Mouse (Mus musculus): ENCODE measurements around the gene Sgip1.
A peak's percentile ranks its signal among the peaks of the same experiment; 100 is the strongest.

Sgip1 gene

DNA sequence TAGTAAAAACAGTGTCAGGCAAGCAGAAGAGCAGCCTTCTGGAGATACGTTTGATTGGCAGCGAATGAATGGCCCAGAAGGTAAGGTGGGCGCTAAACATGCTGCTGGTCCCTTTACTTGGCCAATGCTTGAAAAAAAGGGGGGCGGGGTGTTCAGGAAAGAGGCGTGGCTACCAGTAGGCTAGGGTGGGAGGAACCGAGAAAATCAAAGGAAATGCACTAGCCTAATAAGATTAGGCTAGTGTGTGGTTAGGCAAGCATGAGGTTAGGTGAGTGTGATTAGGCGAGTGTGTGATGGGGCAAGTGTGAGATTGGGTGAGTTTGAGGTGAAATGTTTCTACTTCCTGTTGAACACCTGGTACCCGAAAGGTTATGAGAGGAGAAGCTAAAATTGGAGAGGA, at the start of gene Sgip1:
Gene Sgip1 (plus strand): TSS at position 11 of the 400 bp plus-strand sequence.
- peak; percentile 12 for DNase-seq (ENCODE audit: low read depth, low spot score)

DNA sequence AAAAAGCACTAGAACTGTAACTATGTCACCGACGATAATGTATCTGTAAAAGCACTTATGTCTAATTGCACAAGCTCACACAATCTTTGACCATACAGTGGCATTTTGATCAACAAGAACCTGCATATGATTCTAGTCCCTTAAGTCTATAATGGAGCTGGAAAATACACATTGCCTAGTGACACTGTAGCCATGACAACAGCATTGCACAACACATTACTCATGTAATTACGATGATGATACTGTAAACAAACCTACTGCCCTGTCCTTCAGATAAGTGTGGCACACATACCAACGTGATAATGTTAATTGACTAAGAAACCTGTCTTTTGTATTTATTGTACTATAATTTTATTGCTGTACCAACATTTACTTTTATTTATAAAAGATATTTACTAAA, 49.7 kb upstream of the Sgip1 start:
- peak; percentile 34 for DNase-seq (ENCODE audit: low read depth, low spot score)

DNA sequence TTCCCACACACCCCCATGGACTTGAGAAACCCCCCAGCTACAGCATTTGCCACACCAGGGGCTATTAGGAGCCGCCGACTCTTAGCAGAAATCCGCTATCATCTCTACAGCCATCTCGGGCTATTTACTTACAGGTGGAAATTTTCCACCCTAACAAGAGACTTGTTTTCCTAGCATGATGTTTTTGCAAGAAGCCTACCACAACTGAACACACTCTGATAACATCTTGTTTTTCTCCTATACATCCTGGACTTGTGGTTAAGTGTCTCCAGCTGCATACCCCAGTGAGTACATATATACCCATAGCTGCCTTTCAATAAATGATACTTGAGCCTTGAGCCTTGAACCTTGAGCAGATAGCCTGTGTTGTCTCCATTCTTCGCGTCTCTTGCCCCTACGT, 43.1 kb upstream of the Sgip1 start:
- DNase-seq (ENCODE audit: low read depth, low spot score): peak; percentile 57

DNA sequence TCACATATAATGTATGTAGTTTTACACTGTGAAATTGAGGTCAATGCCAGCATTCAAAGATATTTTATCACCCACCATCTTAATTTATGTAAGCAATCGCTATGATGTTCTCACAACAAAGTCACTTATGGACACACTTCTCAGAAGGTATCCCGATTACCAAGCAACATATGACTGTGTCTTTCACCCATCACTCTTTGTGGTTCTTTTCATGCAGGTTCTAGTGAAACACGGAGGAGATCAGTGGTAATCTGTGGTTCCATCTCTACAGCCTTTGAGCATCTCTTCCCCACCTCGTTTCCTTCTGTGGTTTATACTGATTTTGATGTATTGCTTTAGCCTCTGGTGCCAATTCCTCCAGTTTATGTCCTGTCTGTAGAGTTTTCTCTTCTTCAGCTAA, 29.4 kb upstream of the Sgip1 start:
- peak; percentile 84 for DNase-seq (ENCODE audit: low read depth, low spot score)

DNA sequence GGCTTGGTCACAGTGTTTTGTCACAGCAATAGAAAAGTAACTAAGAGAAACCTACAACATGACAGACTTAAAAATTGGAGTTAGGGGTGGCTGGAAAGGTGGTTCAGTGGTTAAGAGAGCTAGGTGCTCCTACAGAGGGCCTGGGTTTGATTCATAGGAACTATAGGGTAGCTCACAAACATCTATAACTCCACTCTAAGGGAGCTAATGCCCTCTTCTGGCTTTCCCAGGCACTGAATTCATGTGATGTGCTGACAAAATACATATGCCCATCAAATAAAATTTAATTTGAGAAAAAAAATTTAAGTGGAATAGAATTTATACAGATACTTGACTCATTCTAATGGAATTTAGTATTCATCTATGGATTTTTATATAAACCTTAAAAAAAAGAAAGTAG, 25.6 kb upstream of the Sgip1 start:
- DNase-seq (ENCODE audit: low read depth, low spot score): no peak

DNA sequence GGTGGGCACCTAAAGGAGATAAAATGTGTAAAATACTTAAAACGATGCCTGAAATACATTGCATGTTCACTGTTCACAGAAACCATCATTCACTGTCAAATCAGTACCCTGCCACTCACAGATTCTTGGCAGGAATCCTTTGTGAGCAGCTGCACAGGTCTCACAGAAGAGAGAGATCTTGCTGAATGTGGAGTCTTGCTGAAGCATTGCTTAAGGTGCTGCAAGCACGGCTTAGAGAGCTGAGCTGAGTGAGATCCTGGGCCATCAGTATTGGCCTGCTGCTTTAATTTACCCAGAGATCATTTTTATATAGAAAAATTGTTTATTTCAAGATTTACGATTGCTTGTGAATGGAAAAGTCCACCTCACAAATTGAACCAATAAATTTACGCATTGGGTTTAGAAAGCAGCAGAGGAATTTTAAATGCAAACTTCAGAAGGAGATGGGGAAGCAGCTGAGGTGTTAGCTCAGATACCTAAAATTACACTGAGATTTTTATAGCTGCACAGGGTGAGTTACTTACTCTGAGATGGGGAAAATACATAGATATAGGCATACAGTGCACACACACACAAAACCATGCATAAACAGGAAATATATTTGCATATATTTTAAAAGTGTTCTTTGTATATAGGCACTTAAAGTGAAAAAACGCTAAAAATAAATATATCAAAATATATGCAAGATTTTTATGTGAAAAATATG, 23.8 kb upstream of the Sgip1 start:
- no peak for DNase-seq (ENCODE audit: low read depth, low spot score)

DNA sequence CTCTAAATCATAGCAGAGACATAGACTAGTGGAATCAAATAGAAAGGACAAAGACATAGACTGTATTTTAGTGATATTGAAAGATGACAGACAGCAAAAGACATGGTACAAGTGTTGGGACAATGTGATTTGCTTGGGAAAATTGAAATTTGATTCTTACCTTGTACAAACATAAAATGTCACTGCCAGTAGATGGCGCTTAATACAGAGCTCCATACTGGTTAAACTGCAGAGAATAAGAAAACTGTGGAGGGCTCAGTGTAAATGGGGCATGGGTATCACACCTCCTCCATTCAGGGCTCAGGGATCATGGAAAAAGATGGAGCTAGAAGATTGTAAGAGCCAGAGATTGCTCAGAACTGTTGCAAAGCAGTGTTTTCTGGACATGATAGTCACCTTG, 21.6 kb upstream of the Sgip1 start:
- DNase-seq (ENCODE audit: low read depth, low spot score): no peak

DNA sequence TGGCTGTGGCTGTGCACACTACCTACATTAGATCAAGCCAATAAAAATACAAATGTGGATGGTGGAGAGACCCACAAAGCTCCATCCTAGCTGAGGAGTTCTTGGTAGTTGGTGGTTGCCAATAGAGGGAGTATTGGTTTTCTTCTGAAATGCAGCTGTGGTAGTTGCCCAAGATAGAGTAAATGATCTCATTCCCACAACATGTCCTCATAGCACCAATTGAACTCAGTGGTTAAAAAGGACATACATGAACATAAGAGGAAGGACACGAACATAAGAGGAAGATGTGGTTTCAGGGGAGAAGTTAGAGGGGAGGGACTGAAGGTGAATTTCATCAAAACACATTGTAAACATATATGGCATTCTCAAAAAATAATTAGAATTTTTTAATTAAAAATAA, 21.1 kb upstream of the Sgip1 start:
- no peak for DNase-seq (ENCODE audit: low read depth, low spot score)

DNA sequence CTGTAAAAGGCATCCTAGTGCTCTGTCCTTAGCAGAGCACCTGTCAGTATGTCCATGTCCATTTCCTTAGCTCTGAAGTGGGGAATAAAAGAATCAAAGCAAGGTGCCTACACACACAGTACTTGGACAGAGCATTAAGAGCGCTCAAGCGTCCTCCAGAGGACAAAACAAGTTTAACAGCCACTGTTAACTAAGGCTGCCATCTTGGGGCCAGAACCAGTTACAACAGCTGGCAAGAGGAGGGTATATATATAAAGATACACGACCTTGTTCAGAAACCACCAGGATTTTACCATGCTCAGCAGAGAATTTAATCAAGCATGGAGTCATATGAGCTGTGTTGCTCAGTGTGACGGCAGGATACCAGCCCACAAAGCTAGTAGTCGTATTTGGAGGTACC, 16.7 kb upstream of the Sgip1 start:
- DNase-seq (ENCODE audit: low read depth, low spot score): no peak

DNA sequence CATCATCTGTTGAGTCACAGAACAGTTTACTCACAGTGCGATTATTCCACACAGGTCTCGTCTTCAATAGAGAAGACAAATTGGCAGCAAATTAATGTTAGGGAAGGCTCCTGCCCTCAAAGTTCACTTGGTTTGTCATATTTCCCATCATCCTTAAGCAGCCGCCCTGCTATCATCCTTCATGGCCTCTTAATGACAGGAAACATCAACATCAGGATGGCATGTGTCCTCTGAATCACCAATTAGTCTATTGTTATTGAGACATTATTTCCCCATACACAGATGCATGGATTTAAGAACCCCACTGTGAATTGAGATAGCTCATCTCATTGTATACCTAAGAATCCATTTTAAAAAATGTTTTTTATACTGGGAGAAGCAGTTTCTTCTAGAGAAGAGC, 10.1 kb upstream of the Sgip1 start:
- no peak for DNase-seq (ENCODE audit: low read depth, low spot score)

DNA sequence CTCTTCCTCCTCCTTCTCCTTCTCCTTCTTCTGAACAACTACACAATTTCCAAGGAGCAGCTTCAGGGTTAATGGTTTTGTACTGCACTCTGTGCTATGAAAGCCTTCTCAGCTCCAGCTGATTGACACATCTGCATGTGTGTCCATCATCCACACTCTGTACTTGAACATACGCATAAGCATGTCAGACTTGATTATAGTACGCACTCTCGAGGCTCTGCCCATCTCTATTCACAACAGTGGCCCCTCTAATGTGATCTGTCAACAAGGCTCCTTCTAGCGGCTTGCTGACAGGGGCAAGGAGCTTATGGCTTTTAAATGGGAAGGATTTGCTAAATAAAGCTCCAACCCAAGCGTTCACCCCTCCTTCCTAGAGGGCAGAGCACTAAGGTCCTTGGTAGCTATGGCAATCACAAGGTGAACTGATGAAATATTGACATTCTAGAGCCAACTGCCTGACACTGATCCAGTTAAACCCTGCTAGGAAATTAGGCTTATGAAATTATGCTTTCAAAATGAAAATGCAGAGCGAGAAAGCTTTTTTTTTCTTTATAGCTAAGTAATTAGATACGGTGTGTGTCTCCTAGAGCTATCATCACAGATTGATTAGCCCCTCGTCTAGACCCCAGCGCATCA, 7.0 kb upstream of the Sgip1 start:
- no peak for DNase-seq (ENCODE audit: low read depth, low spot score)

DNA sequence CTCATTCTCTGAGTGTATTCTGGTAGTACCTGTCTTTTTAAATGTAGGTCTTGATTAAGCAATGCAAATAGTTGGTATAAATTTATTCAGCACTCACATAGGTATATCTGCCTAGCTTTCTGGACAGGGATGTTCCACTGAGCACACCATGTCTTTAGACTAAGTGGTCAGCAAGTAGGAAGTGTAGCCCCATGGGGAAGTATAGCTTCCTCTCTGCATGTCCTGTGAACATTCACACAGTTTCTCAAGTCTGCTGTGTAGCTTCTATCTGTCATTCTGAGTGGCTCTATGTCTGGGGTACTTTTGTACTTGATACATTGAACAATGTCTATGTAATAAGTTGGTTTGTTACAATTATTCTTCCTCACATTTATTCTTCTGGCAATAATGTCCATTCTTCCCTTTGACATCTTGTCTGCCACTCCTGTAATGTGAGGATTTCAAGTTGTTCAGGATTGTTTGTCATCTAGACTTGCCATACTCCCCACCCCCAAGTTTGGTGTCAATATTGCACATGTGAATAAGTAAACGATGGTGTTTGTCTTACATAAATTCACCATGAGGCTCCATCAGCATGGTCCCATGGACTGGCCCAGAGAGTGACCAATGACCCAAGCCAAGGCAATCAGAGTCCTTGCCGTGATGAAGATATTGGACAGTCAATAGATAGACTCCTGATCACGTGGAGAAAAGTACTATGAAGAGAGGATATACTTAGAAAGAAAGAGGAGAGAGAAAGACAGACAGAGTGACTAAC, 12.4 kb downstream of the Sgip1 start:
- DNase-seq (ENCODE audit: low read depth, low spot score): no peak

DNA sequence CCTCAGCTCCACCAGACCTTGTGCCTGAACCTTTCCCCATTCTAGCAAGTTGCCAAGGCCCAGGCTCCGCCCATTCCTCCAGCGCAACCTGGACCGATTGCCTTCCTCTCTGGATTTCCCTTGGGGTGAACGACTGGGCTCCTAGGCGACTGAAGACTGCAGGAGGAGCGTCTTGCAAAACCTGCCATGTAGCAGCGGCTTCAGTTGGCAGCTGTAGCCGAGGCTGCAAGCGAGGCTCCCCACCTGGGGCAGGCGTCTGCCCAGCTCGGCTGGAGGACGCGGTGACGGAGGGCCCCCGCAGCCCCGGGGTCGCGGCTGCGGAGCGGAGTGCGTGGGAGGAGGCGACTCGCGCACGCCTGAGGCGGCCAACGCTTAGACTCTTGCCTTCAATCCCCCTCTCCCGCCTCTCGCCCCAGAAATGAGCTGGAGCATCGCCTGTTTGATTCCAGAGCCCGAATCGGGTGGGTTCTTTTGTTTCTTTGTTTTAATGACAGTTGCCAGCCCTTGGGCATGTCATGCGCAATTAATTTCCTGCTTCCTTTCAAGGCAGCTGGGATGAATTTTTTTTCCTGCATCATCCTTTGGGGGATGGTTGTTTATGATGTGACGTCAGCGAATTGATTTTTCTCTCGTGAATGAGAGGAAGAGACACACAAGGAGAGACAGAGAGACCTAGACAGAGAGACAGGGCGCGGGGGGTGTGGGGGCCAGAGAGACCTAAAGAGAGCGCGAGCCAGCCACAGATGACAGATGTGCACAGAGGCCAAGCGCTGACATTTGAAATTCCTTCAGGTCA, 18.2 kb downstream of the Sgip1 start:
- peak; percentile 16 for DNase-seq (ENCODE audit: low read depth, low spot score)

DNA sequence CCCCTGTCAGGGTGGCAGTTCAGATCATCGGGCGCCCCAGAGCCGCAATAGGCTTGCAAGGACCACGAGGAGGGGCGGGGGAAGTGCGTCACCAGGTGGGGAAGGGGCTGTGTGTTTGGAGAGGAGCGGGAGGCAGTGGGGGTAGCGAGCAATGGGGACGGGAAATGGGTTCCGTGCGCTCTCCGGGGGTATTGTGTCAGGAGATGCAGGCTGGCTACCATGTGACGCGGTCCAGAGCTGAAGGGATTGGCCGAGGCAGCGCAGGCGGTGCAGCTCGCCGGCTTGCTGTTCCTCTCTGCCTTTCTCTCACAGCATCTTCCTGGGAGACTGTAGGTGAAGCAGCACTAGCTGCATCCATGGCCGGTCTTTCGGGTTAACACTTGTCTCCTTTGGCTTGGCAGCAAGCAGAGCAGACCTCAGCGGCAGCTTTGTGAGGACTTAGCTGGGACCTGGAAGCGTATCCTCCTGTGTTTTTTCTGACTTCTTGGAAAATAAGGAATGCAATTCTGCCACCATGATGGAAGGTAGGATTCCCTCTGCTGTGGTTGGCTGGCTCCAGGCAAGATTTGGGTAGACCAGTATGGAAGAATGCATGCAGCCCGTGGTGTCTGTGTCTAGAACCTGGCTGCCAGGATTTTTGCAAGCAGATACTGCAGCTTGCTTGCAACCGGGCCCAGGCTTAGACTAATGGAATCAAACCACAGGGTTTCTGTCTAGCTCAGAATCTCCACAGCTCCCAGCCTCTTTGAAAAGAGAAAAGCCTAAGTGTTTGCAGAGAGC, 19.1 kb downstream of the Sgip1 start:
- DNase-seq (ENCODE audit: low read depth, low spot score): peak; percentile 25

DNA sequence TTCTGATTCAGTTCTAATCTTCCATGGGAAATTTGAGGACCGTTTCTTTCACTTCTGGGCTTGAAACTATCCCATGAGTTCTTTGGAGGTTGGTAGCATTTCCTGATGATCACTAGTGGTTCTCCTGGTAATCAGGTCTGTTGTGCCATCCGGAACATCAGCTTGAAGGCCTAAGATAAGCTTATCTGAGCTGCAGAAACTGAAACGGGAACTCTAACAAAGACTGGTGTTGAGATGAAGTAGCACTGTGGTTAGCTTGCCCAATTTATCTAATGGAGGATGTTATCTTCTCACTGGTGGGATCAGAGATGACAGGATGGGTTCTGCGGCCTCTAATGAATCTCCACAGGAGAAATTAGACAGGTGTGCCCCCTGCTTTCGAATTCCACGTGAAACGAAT, 21.0 kb downstream of the Sgip1 start:
- DNase-seq (ENCODE audit: low read depth, low spot score): no peak

DNA sequence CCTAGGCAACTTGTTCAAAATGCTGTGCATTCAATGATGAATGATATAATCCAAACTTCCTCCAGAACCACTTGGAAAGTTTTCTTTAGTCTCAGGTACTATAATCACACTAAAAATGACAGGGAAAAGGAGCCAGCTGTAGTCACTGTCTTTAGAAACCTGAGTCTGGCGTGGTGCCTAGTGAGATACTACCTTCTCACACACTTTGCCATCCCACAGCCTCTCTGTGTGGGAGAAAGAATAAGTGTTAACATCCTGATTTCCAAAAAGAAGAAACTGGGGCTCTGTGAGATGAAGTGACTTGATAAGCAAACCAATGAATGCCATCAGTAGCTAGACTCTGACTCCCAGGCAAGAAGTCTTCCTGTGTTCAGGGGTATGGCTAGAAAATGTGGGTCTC, 28.0 kb downstream of the Sgip1 start:
- no peak for DNase-seq (ENCODE audit: low read depth, low spot score)

DNA sequence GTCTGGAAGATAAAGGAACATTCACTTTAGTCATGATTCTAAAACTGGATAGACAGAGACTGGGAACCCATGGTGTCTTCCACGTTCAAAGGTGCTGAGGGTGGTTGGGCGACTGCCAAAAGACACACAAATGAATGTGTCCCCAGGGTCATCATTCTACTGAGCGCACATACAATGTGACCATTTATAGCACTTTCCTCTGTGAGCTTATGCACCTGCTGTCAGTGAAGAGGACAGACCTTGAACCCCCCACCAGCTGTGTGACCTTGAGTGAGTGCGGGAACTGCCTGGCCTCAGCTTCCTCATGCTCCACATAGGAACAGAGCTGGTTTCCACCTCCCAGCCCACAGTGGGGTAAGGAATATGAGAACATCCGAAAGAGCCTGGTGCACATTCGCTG, 28.8 kb downstream of the Sgip1 start:
- DNase-seq (ENCODE audit: low read depth, low spot score): no peak

DNA sequence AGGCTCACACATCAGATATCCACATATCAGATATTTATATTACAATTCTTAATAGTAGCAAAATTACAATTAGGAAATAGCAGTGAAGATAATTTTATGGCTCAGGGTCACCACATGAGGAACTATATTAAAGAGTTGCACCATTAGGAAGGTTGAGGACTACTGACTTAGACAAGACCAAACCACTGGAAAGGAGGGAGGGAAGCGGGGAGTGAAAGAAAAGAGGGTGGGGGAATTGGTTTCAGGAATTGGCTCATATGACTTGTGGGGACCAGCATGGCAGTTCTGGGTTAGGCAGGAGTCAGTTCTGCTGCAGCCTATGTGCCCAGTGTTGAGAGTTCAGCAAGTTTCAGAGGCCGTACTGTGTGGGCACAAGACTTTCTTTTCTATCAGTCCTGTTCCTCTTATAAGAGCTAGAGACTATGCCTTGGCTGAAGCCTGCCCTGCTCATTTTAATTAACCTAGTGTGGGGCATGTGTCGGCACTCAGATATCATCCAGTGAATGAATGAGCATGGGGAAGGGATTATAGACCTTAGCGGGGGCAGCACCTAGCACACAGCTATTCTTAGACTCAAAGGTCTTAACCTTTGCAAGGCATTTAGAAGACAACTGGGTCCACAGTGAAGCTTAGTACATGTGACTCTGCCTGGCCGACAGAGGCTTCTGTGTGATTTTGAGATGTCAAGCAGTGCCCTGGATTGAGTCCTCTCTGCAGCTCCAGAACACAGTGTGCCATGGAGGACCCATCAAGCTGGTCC, 30.7 kb downstream of the Sgip1 start:
- no peak for DNase-seq (ENCODE audit: low read depth, low spot score)

DNA sequence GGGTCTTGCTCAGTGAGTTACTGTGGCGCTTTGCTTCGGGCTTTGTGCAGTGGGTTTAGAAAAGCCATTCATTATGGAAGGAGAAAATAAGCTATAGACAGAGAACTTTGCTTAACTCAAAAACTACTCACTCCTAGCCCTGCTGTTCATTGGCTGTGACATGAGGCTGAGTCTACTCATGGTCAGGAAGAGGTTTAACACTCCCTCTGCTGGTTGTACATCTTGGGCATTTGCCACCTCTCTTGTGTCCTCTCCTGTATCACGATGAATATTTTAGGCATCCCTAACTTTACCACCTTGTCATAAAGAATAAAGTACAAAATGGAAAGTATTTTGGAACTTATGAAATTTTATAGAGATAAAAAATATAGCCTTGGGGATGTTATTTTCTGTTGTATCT, 32.1 kb downstream of the Sgip1 start:
- no peak for DNase-seq (ENCODE audit: low read depth, low spot score)

DNA sequence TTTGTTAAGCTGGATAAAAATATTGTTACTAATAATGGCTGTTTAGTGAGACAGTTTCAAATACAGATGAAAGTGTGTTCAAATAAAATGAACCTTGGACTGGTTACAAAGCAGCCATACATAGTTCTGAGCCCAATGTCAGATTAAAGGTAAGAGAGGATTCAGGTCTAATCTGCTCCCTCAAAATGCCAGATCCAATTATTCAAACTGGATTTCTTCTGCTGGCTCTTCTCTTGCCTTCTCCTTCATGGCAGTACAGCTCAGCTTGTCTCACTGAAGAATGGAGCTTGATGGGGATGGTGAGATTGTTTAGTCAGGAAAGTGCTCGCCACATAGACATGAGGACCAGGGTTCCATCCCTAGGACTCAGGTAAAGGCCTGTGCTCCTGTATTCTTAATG, 32.7 kb downstream of the Sgip1 start:
- DNase-seq (ENCODE audit: low read depth, low spot score): no peak

DNA sequence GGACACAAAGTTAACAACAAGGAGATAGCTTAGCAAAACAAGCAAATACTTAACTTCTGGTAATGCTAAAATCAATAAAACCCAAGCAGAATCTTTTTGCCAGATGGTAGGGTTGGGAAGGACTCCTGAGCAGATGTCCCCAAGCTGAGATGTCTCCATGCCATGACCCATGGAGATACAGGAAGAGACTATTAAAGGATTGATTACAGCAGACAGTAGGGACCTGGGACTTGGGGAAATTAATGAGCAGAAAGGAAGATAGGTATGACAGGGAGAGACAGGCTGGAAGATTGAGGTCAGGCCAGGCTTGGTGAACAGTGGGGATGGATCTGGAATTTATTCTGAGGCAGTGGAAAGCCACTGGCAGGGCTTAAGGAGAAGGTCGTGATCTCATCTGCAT, 33.5 kb downstream of the Sgip1 start:
- no peak for DNase-seq (ENCODE audit: low read depth, low spot score)
